Mouse (Mus musculus): ENCODE data around the gene Il15. TPM values are rescaled to one million over a fixed set of nuclear protein-coding genes. Genes with fewer than 3 reads are reported as not detected.

The Il15 gene
- polyA plus RNA-seq (2015; fragmentation: Nextera tagmentation; extraction: Ambion mirVana): 10.2 and 10.5 TPM in 2 replicates

DNA sequence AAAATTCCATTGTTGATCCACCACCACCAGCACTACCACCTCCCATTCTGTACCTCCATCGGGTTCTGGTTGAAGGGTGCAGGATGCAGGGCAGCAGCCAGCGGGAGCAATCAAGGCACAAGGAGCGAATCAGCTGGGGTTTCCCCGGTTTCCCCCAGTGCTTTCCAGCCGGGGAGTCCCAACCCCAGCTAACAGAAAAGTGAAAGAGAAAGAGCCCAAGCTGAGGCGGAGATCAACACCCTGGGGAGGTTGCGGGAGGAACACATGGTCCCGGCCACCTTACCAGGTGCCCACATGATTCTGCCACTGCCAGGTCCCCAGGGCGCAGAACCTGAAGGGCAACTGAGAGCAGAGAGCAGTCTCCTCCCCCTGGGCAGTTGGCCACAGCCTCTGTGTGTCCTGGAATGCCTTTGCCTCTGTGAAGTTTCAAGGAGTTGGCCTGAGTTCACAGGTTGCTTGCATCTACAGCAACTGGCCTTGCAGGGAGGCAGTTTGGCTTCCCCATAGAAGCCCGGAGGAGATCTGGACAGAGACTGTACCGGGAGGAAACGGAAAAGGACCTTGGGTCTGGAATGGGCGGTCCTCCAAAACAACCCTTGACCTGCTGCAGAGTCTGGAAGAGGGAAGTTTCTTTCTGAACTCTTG is at the start of gene Il15:
Gene Il15, minus strand, starts transcription at position 537 of the 645 bp plus-strand sequence.
- Histone ChIP-seq H3K9ac (peak within 1 kb of the TSS; percentile 54), H3K36me3 (no peaks in the 10 kb centered on the region), H3K9me3 (no peaks in the 10 kb centered on the region), H3K27ac (peak within 1 kb of the TSS; percentile 84), H3K4me2 (replicated peaks) (peak within 1 kb of the TSS; percentile 85), H3K4me3 (replicated peaks) (peak within 1 kb of the TSS; percentile 57), H3K4me1 (replicated peaks) (peaks cover 11% of the 10 kb centered on the region; the same call in 1 of the 2 replicates), H3K27me3 (replicated peaks) (no peaks in the 10 kb centered on the region)
- ATAC-seq: peak; percentile 87
- 3% methylated on average over 13 of the region's 13 CpGs for WGBS

DNA sequence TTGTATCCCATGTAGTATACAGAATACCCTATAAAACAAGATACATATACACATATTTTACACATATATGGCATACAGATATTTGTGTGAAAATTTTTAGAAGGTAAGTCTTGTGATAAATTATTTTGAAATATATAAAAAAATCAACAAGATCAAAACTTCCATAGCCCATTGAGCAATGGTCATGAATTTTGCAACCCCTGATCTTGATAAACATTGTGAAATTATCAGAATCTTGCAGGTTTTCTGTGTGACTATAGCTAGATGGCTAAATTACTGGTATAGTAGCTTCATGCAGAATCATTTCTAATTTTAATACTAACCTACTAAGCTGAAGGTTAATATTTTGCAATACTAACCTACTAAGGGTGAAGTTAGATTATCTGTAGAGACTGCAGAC is 41.9 kb upstream of the Il15 start:
- no peaks in the 10 kb centered on the region for H3K9me3 ChIP-seq
- ATAC-seq: no peak

GRCm38 (mm10) chr8:82416587-82417340 is 13.7 kb upstream of the Il15 start:
- Histone ChIP-seq H3K9me3 (no peaks in the 10 kb centered on the region), H3K27me3 (replicated peaks) (no peaks in the 10 kb centered on the region), H3K9ac (no peak overlapping the region), H3K4me2 (replicated peaks) (peak overlapping the region; percentile 42), H3K4me1 (replicated peaks) (no peaks in the 10 kb centered on the region), H3K27ac (peak overlapping the region; percentile 72; the same call in 1 of the 2 replicates), H3K36me3 (no peaks in the 10 kb centered on the region), H3K4me3 (replicated peaks) (no peak overlapping the region)
- peak; percentile 93 for ATAC-seq
- 55% methylated on average over 5 of the region's 5 CpGs for WGBS

More for the DNA sequence above, 41.9 kb upstream of the Il15 start:
- H3K27ac ChIP-seq: no peak overlapping the region
- H3K36me3 ChIP-seq: no peaks in the 10 kb centered on the region
- H3K4me1 ChIP-seq (replicated peaks): no peaks in the 10 kb centered on the region
- no peak overlapping the region for H3K4me2 ChIP-seq (replicated peaks)
- no peaks in the 10 kb centered on the region for H3K27me3 ChIP-seq (replicated peaks)
- no peak overlapping the region for H3K4me3 ChIP-seq (replicated peaks)
- H3K9ac ChIP-seq: no peak overlapping the region

DNA sequence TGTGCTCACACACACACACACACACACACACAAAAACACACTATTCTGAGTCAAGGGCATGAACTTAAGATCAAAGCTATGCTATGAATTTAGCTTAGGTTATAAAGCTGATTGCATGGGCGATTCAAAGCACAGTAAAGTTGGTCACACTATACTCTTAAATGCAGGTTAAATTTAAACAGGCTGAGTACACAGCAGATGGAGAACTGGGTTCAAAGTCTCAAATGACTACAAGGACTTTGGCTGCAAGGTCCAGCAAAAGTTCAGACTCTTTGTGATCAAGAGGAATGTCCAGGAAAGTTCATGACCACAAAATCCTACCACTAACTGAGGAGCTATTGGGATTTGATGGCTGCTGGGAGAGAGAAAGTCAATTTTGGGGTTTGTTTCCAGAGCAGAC is 12.5 kb upstream of the Il15 start:
- Histone ChIP-seq H3K9me3 (no peaks in the 10 kb centered on the region), H3K36me3 (no peaks in the 10 kb centered on the region), H3K4me1 (replicated peaks) (no peaks in the 10 kb centered on the region), H3K27ac (0 out of 2 replicates have a peak overlapping the region, but pooled peaks have one; percentile 36), H3K4me2 (replicated peaks) (peak overlapping the region; percentile 26; the same call in 1 of the 2 replicates), H3K9ac (no peak overlapping the region), H3K4me3 (replicated peaks) (no peak overlapping the region), H3K27me3 (replicated peaks) (no peaks in the 10 kb centered on the region)
- 50% methylated on average over 1 of the region's 1 CpGs for WGBS
- peak; percentile 67 for ATAC-seq

DNA sequence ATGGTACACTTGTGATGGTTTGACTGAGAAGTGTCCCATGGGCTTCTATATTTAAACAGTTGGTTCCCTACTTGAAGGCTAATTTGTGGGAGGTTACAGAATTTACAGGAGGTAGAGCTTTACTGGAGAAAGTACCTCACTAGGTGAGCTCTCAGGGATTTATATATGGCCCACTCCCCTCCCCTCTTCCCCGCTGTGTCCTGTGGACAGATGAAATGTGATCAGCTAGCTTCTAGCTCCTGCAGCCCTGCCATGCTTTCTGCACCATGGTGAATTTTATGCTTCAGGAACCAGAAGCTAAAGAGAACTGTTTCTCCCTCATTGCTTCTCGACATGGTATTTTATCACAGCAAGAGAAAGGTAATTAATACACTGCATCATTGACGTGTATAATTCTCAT is 7.1 kb upstream of the Il15 start:
- H3K36me3 ChIP-seq: no peaks in the 10 kb centered on the region
- H3K27me3 ChIP-seq (replicated peaks): no peaks in the 10 kb centered on the region
- ATAC-seq: no peak
- H3K9ac ChIP-seq: no peak overlapping the region
- WGBS: 76% methylated on average over 3 of the region's 3 CpGs
- H3K4me3 ChIP-seq (replicated peaks): no peak overlapping the region
- no peaks in the 10 kb centered on the region for H3K9me3 ChIP-seq
- no peak overlapping the region for H3K4me2 ChIP-seq (replicated peaks)
- no peaks in the 10 kb centered on the region for H3K4me1 ChIP-seq (replicated peaks)
- H3K27ac ChIP-seq: no peak overlapping the region

DNA sequence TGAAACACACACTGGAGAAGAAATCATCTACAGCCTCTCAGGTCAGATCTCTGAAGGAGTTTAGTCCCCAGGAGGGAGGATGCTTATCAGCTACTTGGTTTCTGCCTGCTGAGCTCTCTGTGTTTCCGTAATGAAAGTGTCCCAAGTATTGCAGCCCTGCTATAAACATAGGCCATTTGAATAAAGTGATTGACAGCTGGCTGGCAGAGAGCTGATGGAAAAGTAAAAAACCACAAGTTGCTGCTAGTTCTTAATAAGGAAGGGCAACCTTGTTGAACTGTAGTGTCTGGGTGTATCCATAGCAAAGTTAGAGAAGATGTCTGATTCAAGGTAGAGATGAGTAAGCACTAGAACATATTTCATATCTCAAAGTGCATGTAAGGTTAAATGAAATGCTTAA is 4.0 kb upstream of the Il15 start:
- Histone ChIP-seq H3K36me3 (no peaks in the 10 kb centered on the region), H3K9me3 (no peaks in the 10 kb centered on the region)
- no peak for ATAC-seq

DNA sequence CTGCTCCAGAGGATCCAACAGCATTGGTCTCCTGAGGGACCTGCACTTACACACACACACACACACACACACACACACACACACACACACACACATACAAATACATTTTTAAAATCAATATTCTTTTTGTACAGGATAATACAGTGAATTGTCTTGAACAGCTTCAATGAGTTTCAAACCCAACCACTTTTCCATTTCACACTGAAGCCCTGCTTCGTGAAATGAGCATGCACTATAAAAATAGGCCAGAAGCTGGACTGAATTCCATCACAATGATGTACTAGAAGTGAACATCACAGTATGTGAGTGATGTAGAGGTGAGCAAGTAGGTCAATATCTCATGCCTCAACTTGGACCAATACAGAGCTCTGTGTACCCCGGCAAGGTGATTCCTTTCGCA is 1.0 kb upstream of the Il15 start:
- no peak for ATAC-seq
- H3K9ac ChIP-seq: no peak overlapping the region

More for the DNA sequence above, 4.0 kb upstream of the Il15 start:
- WGBS: 63% methylated on average over 1 of the region's 1 CpGs
- Histone ChIP-seq H3K27ac (no peak overlapping the region), H3K27me3 (replicated peaks) (no peaks in the 10 kb centered on the region), H3K9ac (no peak overlapping the region), H3K4me3 (replicated peaks) (no peak overlapping the region), H3K4me1 (replicated peaks) (peaks cover 11% of the 10 kb centered on the region; the same call in 1 of the 2 replicates), H3K4me2 (replicated peaks) (no peak overlapping the region)

GRCm38 (mm10) chr8:82402261-82402685 is 749 bp downstream of the Il15 start:
- Histone ChIP-seq H3K4me2 (replicated peaks) (peak overlapping the region; percentile 85), H3K27me3 (replicated peaks) (no peaks in the 10 kb centered on the region), H3K9me3 (no peaks in the 10 kb centered on the region), H3K4me1 (replicated peaks) (peaks cover 11% of the 10 kb centered on the region; the same call in 1 of the 2 replicates), H3K36me3 (no peaks in the 10 kb centered on the region), H3K27ac (peak overlapping the region; percentile 84), H3K9ac (peak overlapping the region; percentile 54), H3K4me3 (replicated peaks) (peak overlapping the region; percentile 57)
- 1% methylated on average over 13 of the region's 13 CpGs for WGBS
- peak; percentile 73 for ATAC-seq

More for the DNA sequence above, 1.0 kb upstream of the Il15 start:
- Histone ChIP-seq H3K27me3 (replicated peaks) (no peaks in the 10 kb centered on the region), H3K27ac (no peak overlapping the region), H3K36me3 (no peaks in the 10 kb centered on the region), H3K4me1 (replicated peaks) (peaks cover 11% of the 10 kb centered on the region; the same call in 1 of the 2 replicates), H3K4me2 (replicated peaks) (no peak overlapping the region), H3K4me3 (replicated peaks) (no peak overlapping the region), H3K9me3 (no peaks in the 10 kb centered on the region)
- 92% methylated on average over 3 of the region's 3 CpGs for WGBS

DNA sequence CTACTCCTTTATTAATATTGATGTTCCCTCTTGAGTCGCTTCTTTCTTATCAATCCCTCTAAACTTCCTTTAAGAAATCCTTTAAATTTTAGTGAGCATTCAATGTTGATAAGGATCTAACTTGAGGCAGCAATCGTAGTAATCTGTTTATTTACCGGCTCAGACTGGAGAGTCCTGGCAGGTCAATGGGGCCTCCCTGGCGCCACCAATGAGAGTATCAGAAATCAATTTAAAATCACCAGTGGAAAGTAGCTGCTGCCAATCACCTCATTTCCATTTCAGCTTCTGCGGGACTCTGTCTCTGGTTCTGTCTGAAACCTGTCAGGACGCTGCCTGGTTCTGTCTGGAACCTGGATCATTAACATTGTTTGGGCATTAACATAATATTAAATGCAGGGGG is 1.5 kb downstream of the Il15 start:
- no peak overlapping the region for H3K9ac ChIP-seq
- H3K27me3 ChIP-seq (replicated peaks): no peaks in the 10 kb centered on the region
- H3K4me2 ChIP-seq (replicated peaks): peak overlapping the region; percentile 85
- no peak overlapping the region for H3K27ac ChIP-seq
- 11% methylated on average over 6 of the region's 6 CpGs for WGBS
- no peaks in the 10 kb centered on the region for H3K9me3 ChIP-seq
- H3K4me3 ChIP-seq (replicated peaks): peak overlapping the region; percentile 57
- ATAC-seq: no peak
- H3K4me1 ChIP-seq (replicated peaks): peaks cover 11% of the 10 kb centered on the region; the same call in 1 of the 2 replicates
- H3K36me3 ChIP-seq: no peaks in the 10 kb centered on the region

GRCm38 (mm10) chr8:82401059-82401458 is 2.0 kb downstream of the Il15 start:
- no peak for ATAC-seq
- H3K9ac ChIP-seq: no peak overlapping the region
- H3K36me3 ChIP-seq: no peaks in the 10 kb centered on the region
- H3K27ac ChIP-seq: no peak overlapping the region
- H3K4me3 ChIP-seq (replicated peaks): no peak overlapping the region
- WGBS: 29% methylated on average over 2 of the region's 2 CpGs
- peaks cover 11% of the 10 kb centered on the region; the same call in 1 of the 2 replicates for H3K4me1 ChIP-seq (replicated peaks)
- H3K4me2 ChIP-seq (replicated peaks): peak overlapping the region; percentile 85
- no peaks in the 10 kb centered on the region for H3K27me3 ChIP-seq (replicated peaks)
- no peaks in the 10 kb centered on the region for H3K9me3 ChIP-seq

DNA sequence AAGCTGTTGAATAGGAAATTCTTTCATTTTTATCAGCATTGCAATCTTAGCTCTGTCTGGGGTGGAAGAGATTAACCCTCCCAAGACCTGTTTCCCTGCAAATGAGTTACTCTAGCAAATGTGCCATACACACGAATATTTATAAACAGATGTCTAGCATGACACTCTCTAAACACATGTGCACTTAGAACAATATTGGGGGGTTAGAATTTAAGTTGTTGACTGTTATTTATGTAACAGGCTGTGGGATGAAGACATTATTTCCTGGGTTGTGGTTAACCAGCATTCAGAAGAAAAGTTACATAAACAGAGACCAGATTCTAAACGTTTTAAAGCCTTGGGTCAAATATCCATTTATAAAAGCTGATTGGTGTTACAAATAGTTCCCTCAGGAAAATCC is 2.6 kb downstream of the Il15 start:
- Histone ChIP-seq H3K27ac (no peak overlapping the region), H3K36me3 (no peaks in the 10 kb centered on the region), H3K9ac (no peak overlapping the region), H3K4me1 (replicated peaks) (peaks cover 11% of the 10 kb centered on the region; the same call in 1 of the 2 replicates), H3K4me2 (replicated peaks) (no peak overlapping the region), H3K4me3 (replicated peaks) (no peak overlapping the region), H3K9me3 (no peaks in the 10 kb centered on the region), H3K27me3 (replicated peaks) (no peaks in the 10 kb centered on the region)
- WGBS: 16% methylated on average over 2 of the region's 2 CpGs
- ATAC-seq: no peak

- Histone ChIP-seq H3K4me2 (replicated peaks) (no peak overlapping the region), H3K27me3 (replicated peaks) (no peaks in the 10 kb centered on the region), H3K4me1 (replicated peaks) (peaks cover 11% of the 10 kb centered on the region; the same call in 1 of the 2 replicates), H3K9ac (no peak overlapping the region), H3K9me3 (no peaks in the 10 kb centered on the region), H3K36me3 (no peaks in the 10 kb centered on the region), H3K4me3 (replicated peaks) (no peak overlapping the region), H3K27ac (no peak overlapping the region)
- WGBS: 82% methylated on average over 2 of the region's 2 CpGs
- ATAC-seq: no peak
Observed at GRCm38 (mm10) chr8:82398546-82398945, 4.5 kb downstream of the Il15 start.

Data from intestine, embryonic 15.5 days (tissue).